Mouse (Mus musculus): ENCODE data around the gene Ces2e. TPM values are rescaled to one million over a fixed set of nuclear protein-coding genes. Genes with fewer than 3 reads are reported as not detected.
"Not testable (repeated sequence)": the region's sequence is repeated elsewhere in the genome, so short reads cannot be mapped to it uniquely, and the experiment has no call there.

Gene Ces2e
- total RNA-seq (2021): 1 to 10 TPM; 2.9 to 5.5 TPM
- long read RNA-seq, experiment 1, partial matches to known transcripts: 1 of 5 reads
- long read RNA-seq, experiment 1, other reads (novel, unspliced or antisense): 0 of 5 reads
- long read RNA-seq, experiment 2, partial matches to known transcripts: 0 of 3 reads
- long read RNA-seq, experiment 2, other reads (novel, unspliced or antisense): 2 of 3 reads

DNA sequence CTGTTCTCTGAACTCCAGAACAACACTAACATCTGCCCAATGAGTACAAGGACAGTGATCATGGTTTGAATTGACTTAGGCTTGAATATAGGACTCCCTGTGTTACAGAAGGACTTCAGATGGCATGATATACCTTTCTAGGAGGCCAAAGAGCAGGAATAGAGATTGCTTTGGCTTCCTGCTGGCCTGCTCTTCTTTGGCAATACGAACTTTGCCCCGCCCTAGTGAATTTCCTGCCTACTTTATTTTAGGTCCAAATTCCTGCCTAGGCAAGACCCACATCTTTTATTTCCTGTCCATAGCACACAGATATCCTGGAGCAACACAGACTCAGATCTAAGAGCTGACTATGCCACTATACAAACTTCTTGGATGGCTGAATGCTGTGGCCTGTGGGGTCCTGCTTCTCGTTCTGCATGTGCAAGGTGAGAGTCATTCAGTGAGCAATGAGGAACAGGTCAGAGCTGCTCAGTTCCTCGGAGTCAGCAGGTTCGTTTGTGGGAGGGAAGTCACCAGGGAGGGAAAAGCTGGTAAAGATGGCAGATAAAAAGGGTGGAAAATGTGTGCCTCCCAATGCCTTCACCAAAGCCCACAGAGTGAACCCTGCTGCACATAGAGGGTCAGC lies at the start of gene Ces2e:
Gene Ces2e, plus strand, starts transcription at position 289 of the 625 bp plus-strand sequence.
- peak; percentile 1 to 28 for DNase-seq

DNA sequence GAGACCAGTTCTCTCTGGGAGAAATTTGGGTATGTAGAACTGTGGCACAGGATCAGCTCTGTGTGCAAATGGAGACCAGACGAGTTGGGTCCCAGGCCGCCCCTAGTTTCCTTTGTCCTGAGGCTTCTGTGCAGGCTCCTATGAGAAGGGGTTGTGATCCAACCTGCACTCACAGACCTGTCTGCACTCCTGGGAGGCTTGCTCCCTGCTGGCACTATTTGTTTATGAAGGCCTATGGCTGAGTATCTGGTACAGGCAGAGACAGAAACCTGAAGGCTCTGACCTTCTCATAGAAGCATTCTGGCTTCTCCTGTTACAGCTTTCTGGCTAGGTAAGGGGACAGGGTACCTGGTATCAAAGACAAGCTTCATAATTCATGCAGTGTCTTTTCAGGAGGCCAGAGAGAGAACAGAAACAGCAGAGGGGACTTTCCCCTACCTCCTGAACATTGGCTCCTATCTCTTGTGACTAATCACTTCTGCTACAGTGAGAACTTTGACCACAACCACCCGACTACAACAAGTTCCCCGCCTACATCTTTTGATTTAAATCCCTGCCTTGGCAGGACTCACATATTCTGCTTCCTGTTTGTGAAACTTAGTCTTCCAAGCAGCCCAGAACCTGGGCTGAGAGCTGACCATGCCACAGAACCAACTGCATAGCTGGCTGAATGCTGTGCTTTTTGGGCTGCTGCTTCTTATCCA lies 39.7 kb upstream of the Ces2e start:
- DNase-seq: not testable (repeated sequence)

DNA sequence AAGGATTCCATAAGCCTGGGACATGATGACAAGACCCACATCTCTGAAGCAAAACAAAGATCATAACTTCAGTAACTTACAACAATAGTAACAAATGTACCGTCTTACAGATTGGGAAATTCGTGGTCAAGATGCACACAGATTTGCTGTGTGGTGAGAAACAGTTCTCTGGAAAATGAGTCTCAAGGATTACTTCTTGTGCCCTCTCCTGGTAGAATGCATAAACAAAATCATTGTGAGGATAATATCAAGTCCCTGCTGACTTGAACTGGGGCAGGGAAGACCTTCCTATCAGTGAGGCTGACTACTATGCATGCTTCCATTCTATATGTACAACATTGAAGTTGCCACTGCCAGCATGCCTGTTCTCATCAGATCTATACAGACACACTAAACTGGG lies 24.3 kb upstream of the Ces2e start:
- no peak for DNase-seq

DNA sequence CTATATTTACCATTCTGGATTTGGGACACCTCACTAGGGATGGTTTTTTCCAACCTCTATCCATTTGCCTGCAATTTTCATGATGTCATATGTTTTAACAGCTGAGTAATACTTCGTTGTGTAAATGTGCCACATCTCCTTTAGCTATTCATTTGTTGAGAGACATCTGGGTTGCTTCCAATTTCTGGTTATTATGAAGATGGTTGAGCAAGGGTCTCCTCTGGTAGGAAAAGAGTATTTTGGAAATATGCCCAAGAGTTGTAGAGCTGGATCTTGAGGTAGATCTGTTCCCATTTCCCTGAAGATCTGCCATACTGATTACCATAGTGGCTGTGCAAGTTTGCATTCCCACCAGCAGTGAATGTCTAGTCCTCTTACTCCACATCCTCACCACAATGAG lies 18.9 kb upstream of the Ces2e start:
- DNase-seq: no peak

DNA sequence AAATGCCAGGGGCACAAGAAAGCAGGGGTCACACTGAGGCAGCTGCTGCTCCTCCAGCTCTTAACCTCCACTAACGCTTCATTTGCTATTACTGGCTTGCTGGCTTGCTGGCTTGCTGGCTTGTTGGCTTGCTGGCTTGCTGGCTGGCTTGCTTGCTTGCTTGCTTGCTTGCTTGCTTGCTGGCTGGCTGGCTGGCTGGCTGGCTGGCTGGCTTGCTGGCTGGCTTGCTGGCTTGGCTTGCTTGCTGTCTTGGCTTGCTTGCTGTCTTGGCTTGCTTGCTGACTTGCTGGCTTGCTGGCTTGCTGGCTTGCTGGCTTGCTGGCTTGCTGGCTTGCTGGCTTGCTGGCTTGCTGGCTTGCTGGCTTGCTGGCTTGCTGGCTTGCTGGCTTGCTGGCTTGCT lies 17.0 kb upstream of the Ces2e start:
- DNase-seq: peak; percentile 5 to 52

DNA sequence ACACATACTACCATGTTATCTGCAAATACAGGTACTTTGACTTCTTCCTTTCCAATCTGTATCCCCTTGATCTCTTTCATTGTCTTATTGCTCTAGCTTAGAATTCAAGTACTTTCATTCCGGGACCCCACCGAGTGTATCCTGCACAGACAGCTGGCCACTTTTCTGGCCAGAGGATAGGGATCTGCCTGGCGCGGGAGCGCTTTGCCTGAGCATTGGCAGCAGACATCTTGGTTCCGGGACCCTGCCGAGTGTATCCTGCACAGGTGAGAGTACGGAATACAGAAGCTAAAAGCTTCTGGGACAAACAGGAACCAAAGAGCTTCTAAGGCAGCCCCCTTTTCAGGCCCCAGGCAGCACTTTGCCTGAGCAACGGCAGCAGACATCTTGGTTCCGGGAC lies 16.4 kb upstream of the Ces2e start:
- not testable (repeated sequence) for DNase-seq

DNA sequence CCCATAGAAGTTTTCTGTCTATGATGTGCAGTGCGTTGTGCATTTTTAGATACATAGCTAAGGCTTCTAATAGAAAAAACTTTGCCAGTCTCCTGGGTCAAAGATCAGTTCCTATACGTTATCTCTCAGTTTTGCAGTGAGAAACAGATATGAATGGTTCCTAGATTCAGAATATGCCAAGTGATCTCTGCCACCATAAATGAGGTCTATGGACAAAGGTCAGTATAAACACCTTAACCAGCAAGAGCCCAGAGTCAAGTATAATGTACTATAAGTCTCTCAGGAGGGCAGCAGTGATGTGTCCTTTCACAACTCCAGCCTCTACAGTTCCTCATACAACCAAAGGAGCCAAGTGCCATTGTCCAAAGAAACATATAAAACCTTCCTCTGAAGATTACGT lies 1.2 kb downstream of the Ces2e start:
- DNase-seq: no peak

DNA sequence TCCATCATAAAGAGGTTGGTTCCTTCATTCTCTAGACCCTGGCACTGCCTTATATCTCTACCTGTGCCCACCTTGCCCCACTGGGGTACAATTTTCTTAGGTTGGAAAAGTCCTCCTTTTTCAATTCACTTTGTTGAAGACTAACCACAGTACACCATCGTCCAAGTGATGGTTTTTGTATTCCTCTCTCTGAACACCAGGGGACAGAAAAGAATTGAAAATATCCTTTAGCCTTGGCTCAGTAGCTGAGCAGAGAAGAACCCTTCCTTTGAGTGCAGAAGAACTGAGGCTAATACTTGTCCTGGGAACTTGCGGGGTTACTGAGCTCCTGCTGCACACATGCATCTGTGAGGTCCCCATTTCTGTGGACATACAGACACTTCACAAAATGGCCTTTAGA lies 18.6 kb downstream of the Ces2e start:
- no peak for DNase-seq

DNA sequence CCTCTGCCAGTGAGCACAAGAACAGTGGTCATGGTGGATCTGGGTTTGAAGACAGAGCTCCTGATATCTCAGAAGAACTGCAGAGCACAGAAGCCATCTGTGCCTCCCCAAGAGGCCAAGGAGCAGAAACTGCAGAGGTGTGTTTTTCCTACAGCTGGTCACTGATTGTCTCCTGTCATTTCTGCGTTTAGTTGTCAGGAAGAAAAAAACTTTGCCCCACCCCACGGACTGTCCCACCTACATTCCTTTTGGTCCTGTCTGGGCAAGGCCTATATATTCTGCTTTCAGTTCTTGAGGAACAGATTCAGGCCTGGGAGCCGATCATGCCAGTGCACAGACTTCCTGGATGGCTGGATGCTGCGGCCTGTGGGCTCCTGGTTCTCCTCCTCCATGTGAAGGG lies 21.0 kb downstream of the Ces2e start, which contains the start of gene Ces2f:
Gene Ces2f, plus strand, starts transcription at position 301 of the 400 bp plus-strand sequence.
- no peak for DNase-seq

DNA sequence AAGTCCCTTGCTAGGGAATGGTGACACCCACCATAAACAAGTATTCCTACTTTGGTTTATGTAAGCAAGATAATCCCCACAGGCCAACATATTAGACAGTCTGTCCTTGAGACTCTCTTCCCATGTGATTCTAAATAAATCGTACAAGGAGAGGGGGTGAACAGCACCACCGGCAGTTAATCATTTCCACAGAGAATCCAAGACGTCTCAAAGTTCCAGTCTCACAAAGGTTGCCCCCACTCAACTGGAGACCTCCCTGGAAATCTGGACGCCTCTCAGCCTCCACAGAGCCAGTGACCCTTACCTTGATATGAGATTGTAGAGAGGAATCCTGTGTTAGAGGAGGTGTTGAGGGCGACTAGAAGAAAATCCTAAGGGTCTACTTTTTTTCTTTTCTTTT lies 23.0 kb downstream of the Ces2e start:
- no peak for DNase-seq

DNA sequence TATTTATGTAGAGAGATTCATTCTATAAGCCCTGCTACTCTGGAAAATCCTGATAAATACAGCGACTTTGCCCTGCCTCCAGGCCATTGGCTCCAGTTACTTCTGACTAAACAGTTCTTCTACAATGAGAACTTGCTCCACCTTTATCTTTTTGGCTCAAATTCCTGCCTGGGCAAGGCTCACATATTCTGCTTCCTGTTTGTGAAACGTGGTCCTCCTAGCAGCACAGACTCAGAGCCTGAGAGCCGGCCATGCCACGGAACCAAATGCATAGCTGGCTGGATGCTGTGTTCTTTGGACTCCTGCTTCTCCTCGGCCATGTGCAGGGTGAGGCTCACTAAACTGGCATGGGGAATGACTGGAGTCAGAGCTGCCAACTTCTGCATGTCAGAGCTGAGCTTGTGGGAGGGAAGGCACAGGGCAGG lies 35.5 kb downstream of the Ces2e start, which contains the start of gene Ces2g:
Gene Ces2g, plus strand, starts transcription at position 182 of the 425 bp plus-strand sequence.
- DNase-seq: peak in 1 of 2 experiments; percentile 17

DNA sequence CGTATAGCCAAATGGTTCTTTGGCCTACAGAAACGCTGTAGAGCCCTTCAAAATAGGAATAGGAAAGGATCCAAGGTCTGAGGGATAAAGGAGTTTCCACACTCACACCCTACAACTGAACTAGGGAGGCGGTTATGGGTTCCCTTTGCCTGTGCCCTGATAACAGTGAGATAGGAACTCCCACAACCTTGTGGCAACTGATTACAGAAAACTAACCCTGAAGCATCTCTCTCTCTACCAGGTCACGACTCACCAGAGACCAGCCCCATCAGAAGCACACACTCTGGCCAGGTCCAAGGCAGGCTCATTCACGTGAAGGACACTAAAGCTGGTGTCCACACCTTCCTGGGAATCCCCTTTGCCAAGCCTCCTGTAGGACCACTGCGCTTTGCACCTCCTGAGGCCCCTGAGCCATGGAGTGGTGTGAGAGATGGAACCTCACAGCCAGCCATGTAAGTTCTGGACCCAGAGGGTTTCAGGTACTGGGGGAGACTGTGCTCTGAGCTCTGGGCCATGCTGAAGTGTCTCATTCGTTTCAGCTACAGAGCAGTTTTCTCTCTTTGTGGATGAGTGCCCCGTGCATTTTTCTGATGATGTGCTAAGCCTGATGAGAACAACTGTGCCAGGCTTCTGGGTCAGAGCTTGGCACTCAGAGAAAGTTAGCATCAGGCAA lies 36.3 kb downstream of the Ces2e start:
- DNase-seq: no peak

DNA sequence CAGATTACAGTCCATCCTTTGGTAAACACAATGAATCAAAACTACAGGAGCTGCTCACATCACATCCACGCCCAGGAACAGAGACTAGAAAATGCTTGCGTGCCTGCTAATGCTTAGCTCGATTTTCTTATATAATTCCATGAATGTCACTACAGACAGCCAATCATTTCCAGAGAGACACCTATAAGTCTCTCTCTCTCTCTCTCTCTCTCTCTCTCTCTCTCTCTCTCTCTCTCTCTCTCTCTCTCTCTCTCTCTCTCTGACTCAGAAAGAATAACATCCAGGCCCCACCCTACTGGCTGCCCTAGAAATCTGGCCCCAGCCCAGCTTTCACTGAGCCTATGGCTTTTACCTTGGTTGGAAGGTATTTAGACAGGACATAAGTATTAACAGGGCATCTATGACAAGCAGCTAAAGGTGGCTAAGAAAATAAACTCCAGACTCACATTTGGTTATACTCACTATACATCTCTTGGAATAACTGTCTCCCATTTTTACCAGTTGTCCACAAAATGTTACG lies 37.4 kb downstream of the Ces2e start:
- DNase-seq: no peak

DNA sequence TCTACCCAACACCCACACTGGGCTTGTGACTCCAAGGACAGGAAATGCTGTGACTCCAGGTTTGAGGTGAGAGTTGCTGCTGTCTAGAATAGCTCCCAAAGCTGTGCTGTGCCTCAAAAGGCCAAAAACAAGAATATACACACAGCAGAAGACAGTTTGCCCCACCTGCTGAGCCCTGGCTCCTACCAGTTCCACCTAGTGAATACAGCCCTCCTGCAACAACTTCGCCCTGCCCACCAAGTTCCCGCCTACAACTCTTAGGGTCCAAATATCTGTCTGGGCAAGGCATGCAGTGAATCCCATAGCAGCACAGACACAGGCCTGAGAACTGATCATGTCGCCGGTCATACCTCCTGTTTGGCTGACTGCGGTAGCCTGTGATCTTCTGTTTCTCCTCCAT lies 58.1 kb downstream of the Ces2e start:
- DNase-seq: no peak

Other genes starting within 250 kb of the Ces2e start
- not detected for gene Ces2a, start 192.3 kb upstream of the Ces2e start, total RNA-seq (2021)
- under 1 TPM; 0.26 to 0.40 TPM for gene Ces2b, start 94.7 kb upstream of the Ces2e start, total RNA-seq (2021)
- not detected for gene Ces2c, start 79.2 kb upstream of the Ces2e start, total RNA-seq (2021)
- not detected for gene Ces2f, start 21.1 kb downstream of the Ces2e start, total RNA-seq (2021)
- 1 to 10 TPM; 1.7 to 2.4 TPM for gene Ces2g, start 35.5 kb downstream of the Ces2e start, total RNA-seq (2021)
- gene Ces2h, start 74.6 kb downstream of the Ces2e start, total RNA-seq (2021): not detected
- gene Ces3a, start 122.3 kb downstream of the Ces2e start, total RNA-seq (2021): 1 to 10 TPM in 1 of 2 experiments, under 1 TPM in 1; 0.30 to 1.6 TPM
- under 1 TPM in 1 of 2 experiments, not detected in 1; 0.73 TPM for gene Ces3b, start 157.5 kb downstream of the Ces2e start, total RNA-seq (2021)
- not detected for gene Ces4a, start 205.5 kb downstream of the Ces2e start, total RNA-seq (2021)
- gene Cbfb, start 244.4 kb downstream of the Ces2e start, total RNA-seq (2021): 100 to 1,000 TPM in 1 of 2 experiments, 10 to 100 TPM in 1; 74.1 to 104 TPM

All from adrenal gland, postnatal 36 days (tissue).